Mouse (Mus musculus) thymus, adult 2 months (tissue): ENCODE measurements around the gene Ints11.
A peak's percentile ranks its signal among the peaks of the same experiment; 100 is the strongest.

Experiments used
- CTCF ChIP-seq: fragments of 200-500 bp; IDR thresholded peaks from 2 replicates; pipeline ENCODE4 v1.5.1; 2012; ENCODE audit warnings: mild to moderate bottlenecking, control low read depth, low read length, moderate library complexity, borderline replicate concordance; ENCODE audit not compliant: control insufficient read depth, poor library complexity, insufficient read depth; ENCODE audit errors: extremely low read depth
- POLR2A ChIP-seq: fragments of 200-500 bp; IDR thresholded peaks from 2 replicates; pipeline ENCODE4 v1.6.1; 2012; ENCODE audit warnings: mild to moderate bottlenecking, low read length, control low read depth, moderate library complexity; ENCODE audit not compliant: control insufficient read depth, poor library complexity, insufficient read depth; ENCODE audit errors: extremely low read depth

- TF ChIP-seq CTCF = peak; percentile 77
- TF ChIP-seq POLR2A = peak; percentile 53
Observed at GRCm38 (mm10) chr4:155846871-155847578, 22.3 kb upstream of the Ints11 start, which contains the start of gene Dvl1.
